Mouse (Mus musculus) G1E-ER4 (cell line): ENCODE results near the gene Atg101. TPM values are rescaled to one million over a fixed set of nuclear protein-coding genes. Genes with fewer than 3 reads are reported as not detected.

Experiments
- GATA1 ChIP-seq: IDR thresholded peaks from one replicate; pipeline ENCODE4 v1.8.0; 2012; ENCODE audit warnings: low read length, inconsistent platforms
- polyA plus RNA-seq: library from polyadenylated mRNA; stranded (reverse); fragments of >175 nt; gene quantifications from 2 replicates; pipeline ENCODE4 v1.2.3, GENCODE M21; 2012

Gene Atg101
- polyA plus RNA-seq, 1 experiment: 53.7 TPM

GRCm38 (mm10) chr15:101267053-101268032 lies 16.7 kb upstream of the Atg101 start:
- TF ChIP-seq GATA1: no peak

DNA sequence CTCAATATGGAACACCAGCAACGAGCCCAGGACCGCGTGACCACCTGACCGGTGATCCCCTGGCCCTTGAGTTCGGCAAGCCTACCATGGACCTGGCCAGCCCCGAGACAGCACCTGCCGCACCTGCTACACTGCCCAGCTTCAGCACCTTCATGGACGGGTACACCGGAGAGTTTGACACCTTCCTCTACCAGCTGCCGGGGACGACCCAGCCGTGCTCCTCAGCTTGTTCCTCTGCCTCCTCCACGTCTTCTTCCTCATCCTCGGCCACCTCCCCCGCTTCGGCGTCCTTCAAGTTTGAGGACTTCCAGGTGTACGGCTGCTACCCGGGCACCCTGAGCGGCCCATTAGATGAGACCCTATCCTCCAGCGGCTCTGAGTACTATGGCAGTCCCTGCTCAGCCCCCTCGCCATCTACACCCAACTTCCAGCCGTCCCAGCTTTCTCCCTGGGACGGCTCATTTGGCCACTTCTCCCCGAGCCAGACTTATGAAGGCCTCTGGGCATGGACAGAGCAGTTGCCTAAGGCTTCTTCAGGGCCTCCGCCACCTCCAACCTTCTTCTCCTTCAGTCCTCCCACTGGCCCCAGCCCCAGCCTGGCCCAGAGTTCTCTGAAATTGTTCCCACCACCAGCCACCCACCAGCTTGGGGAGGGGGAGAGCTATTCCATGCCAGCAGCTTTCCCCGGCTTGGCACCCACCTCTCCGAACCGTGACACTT lies 13.8 kb upstream of the Atg101 start:
- no peak for TF ChIP-seq GATA1

- TF ChIP-seq GATA1: no peak
Observed at GRCm38 (mm10) chr15:101271107-101271506, 13.0 kb upstream of the Atg101 start.

DNA sequence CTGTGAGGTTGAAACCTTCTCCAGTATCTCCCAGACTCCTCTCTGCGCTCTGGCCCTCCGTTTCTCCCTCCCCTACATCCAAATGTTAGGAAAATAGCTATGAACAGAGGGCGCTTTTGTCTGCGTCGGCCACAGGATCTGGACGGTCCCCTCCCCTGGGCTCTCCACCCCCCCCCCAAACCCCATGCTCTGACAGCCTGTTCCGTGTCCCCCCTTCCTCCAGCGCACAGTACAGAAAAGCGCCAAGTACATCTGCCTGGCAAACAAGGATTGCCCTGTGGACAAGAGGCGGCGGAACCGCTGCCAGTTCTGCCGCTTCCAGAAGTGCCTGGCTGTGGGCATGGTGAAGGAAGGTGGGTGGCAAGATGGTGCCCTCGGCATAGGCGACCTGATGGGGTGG lies 12.6 kb upstream of the Atg101 start:
- TF ChIP-seq GATA1: no peak

DNA sequence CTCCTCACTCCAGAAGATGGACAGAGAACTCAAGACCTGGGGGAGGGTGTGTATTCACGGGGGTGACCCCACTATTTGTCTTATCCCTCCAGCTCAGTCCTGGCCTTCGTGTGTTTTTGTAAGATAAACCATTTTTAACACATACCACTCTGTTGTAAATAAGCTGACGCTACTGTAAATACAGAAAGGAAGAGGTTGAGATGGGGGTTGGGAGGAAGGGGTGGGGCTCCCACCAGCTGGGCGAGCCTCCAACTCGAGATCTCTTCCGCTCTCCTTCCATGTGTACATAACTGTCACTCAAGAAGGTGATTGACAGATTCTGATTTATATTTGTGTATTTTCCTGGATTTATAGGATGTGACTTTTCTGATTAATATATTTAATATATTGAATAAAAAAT lies 9.7 kb upstream of the Atg101 start:
- TF ChIP-seq GATA1: no peak

DNA sequence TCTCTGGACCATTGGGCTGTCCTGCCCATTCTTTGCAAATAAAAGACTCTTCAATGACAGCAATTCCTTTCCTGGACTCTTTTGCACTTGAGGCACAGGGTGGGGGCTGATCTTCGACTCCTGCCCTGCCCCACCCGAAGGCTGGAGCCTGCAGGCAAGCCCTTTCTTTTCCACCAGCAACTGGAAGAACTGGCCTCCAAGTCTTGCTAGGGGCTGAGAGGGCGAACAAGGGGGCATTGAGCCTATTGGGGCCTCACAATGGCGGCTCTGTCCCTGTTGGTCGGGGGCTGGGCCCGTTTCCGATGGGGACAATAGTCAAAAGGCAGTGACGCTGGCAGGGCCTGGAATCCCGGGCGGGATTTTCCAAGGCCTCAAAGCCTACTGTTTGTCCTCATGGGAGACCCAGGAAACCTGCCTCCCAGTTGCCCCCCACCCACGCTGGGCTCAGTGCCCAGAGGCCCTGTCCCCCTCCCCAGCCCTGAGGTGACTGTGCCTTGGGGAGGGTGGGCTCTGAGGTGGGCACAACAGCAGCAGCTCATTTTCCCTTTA lies 6.6 kb upstream of the Atg101 start:
- TF ChIP-seq GATA1: no peak

- no peak for TF ChIP-seq GATA1
Observed at GRCm38 (mm10) chr15:101278589-101278988, 5.5 kb upstream of the Atg101 start.

DNA sequence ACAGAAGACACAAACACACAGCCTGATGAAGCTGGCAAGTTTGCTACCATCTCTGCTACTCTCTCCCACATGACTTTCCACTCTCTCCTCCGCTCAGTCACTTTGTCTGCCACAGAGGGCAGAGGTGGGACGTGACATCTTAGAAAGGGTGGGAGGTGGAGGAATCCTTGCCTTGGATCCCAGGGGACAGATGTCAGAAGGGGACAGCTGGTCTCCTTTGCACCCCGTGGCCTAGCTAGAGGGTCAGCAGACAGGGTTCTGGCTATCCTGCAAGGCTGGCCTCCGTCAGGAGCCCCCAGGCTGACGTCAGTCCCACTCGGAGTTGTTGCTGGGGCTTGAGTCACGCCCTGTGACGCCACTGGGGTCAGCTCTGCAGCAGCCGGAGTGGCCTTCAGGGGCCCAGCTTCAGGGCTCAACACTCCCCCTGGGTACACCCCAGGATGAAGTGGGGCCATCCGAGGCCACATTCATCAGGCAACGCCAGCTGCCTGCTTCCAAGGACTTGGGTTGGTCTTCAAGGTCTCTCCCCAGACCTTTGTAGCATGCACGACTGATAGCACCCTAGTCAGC lies 4.6 kb upstream of the Atg101 start:
- no peak for TF ChIP-seq GATA1

DNA sequence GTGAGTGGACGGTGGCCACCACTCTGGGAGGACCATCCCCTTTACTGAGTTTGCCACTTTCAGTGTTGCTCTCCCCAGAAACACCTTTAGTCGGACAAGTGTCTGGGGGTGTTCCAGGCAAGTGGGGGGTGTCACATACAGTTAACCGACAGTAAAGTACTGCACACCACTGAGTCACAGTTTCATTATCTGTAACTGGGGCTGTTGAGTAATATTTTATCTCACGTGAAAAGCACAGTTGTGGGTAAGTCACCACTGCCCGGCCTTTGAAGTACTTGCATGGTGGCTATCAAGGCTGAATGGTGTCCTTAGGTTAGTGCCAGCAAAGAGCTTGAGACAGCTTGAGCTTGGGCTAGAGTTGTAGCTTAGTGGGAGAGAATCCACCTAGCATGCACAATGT lies 1.6 kb upstream of the Atg101 start:
- no peak for TF ChIP-seq GATA1

- no peak for TF ChIP-seq GATA1
Observed at GRCm38 (mm10) chr15:101283183-101283910, 725 bp upstream of the Atg101 start.

- no peak for TF ChIP-seq GATA1
Observed at GRCm38 (mm10) chr15:101286129-101286770, 2.2 kb downstream of the Atg101 start.

DNA sequence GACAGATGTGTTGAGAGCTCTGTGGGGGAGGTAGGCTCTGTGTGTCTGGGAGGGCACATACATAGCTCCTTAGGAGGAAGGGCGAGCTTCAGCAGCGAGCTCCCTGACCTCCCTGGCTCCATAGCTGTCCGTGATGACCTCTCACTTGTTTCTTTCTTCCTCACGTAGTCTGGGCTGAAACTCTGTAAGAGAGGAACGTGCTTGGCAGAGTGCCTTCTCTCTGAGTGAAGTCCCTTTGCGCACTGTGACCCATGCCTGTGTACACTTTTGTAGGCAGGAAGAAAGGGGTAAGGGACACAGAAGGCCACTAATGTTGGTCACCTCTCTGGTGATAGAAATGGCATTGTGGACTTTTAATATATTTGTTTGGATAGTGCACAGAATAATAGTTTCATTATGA lies 3.3 kb downstream of the Atg101 start:
- no peak for TF ChIP-seq GATA1

GRCm38 (mm10) chr15:101290354-101290753 lies 6.3 kb downstream of the Atg101 start:
- no peak for TF ChIP-seq GATA1

DNA sequence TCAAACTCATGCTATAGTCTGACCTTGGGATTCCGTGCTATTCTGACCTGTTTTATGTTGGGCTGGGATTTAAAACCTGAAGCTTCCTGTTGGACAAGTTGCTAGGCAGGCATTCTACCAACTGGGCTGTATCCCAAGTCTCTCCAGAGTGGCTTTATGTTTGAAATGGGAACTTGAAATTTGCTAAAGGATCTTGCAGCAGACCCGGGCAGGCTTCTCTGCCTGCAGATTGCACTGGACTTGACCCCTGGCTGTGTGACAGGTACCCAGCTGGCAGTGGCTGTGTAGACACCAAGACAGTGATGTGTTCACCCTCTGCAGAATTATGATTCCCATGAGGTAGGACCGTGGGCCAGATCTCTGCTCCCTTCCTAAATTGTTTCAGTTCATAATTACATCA lies 7.9 kb downstream of the Atg101 start:
- TF ChIP-seq GATA1: no peak

- TF ChIP-seq GATA1: no peak
Observed at GRCm38 (mm10) chr15:101293025-101293621, 9.1 kb downstream of the Atg101 start, which contains the start of gene 6030408B16Rik. TSS of gene 6030408B16Rik (plus strand) at chr15:101293212.
